Mouse (Mus musculus) lung, adult 18-20 months (tissue): ENCODE data around the gene Olfr1491.

Source experiments
- DNase-seq, 2 experiments: peaks; one replicate each; pipeline ENCODE4 v3.0.0; 2022; ENCODE audit warnings: mixed read lengths in 2 of 2

Olfr1491 gene

GRCm38 (mm10) chr19:13696968-13697367, at the start of gene Olfr1491:
TSS of gene Olfr1491 (plus strand) at chr19:13697268.
- no peak for DNase-seq

- DNase-seq: no peak
Measured at GRCm38 (mm10) chr19:13650791-13651190, 46.3 kb upstream of the Olfr1491 start, which contains the start of gene Olfr1490. TSS of gene Olfr1490 (plus strand) at chr19:13651091.

GRCm38 (mm10) chr19:13722978-13723377, 25.9 kb downstream of the Olfr1491 start, which contains the start of gene Olfr1493-ps1:
TSS of gene Olfr1493-ps1 (plus strand) at chr19:13723278.
- no peak for DNase-seq

- DNase-seq: no peak
Measured at GRCm38 (mm10) chr19:13739428-13739827, 42.4 kb downstream of the Olfr1491 start, which contains the start of gene Olfr1494. TSS of gene Olfr1494 (plus strand) at chr19:13739728.

- no peak for DNase-seq
Measured at GRCm38 (mm10) chr19:13749366-13749765, 52.3 kb downstream of the Olfr1491 start.
